Mouse (Mus musculus): ENCODE measurements around the gene Fgd3. TPM values are rescaled to one million over a fixed set of nuclear protein-coding genes. Genes with fewer than 3 reads are reported as not detected.

Gene Fgd3
- polyA plus RNA-seq, 1 experiment from 2014 or later = 0.83 TPM

GRCm38 (mm10) chr13:49248923-49249322, 71.2 kb downstream of the Fgd3 start:
- Histone ChIP-seq H3K27me3 (ENCODE audit: low read depth, poor library complexity, severe bottlenecking) (peaks cover 60% of the 10 kb centered on the region), H3K4me1 (peaks cover 17% of the 10 kb centered on the region), H3K27ac (no peak overlapping the region), H3K4me3 (no peak overlapping the region), H3K36me3 (no peaks in the 10 kb centered on the region), H3K9me3 (replicated peaks) (no peaks in the 10 kb centered on the region)
- no peak for DNase-seq (ENCODE audit: low spot score)
- WGBS = 74% methylated on average over 3 of the region's 3 CpGs

- peak within 1 kb of the TSS; percentile 54 for H3K4me3 ChIP-seq
- H3K36me3 ChIP-seq = no peaks in the 10 kb centered on the region
- DNase-seq (ENCODE audit: low spot score) = no peak
- peaks cover 60% of the 10 kb centered on the region for H3K27me3 ChIP-seq (ENCODE audit: low read depth, poor library complexity, severe bottlenecking)
- no peak within 1 kb of the TSS for H3K27ac ChIP-seq
- peaks cover 17% of the 10 kb centered on the region for H3K4me1 ChIP-seq
- no peaks in the 10 kb centered on the region for H3K9me3 ChIP-seq (replicated peaks)
- 22% methylated on average over 6 of the region's 8 CpGs for WGBS
Measured at GRCm38 (mm10) chr13:49248467-49248862, 71.6 kb downstream of the Fgd3 start, which contains the start of gene Susd3. TSS of gene Susd3 (minus strand) at chr13:49248706.

GRCm38 (mm10) chr13:49247740-49248466, 72.2 kb downstream of the Fgd3 start:
- Histone ChIP-seq H3K4me1 (peaks cover 17% of the 10 kb centered on the region), H3K27me3 (ENCODE audit: low read depth, poor library complexity, severe bottlenecking) (peaks cover 60% of the 10 kb centered on the region), H3K27ac (no peak overlapping the region), H3K9me3 (replicated peaks) (no peaks in the 10 kb centered on the region), H3K36me3 (no peaks in the 10 kb centered on the region), H3K4me3 (peak overlapping the region; percentile 54)
- 2% methylated on average over 58 of the region's 58 CpGs for WGBS
- peak; percentile 62 for DNase-seq (ENCODE audit: low spot score)

- H3K4me3 ChIP-seq = peak overlapping the region; percentile 54
- no peaks in the 10 kb centered on the region for H3K36me3 ChIP-seq
- peaks cover 17% of the 10 kb centered on the region for H3K4me1 ChIP-seq
- no peaks in the 10 kb centered on the region for H3K9me3 ChIP-seq (replicated peaks)
- H3K27ac ChIP-seq = no peak overlapping the region
- DNase-seq (ENCODE audit: low spot score) = no peak
- H3K27me3 ChIP-seq (ENCODE audit: low read depth, poor library complexity, severe bottlenecking) = peaks cover 60% of the 10 kb centered on the region
- 30% methylated on average over 12 of the region's 12 CpGs for WGBS
Measured at GRCm38 (mm10) chr13:49247232-49247739, 72.8 kb downstream of the Fgd3 start.

- Histone ChIP-seq H3K9me3 (replicated peaks) (no peaks in the 10 kb centered on the region), H3K4me3 (no peak overlapping the region), H3K27me3 (ENCODE audit: low read depth, poor library complexity, severe bottlenecking) (peaks cover 60% of the 10 kb centered on the region), H3K4me1 (peaks cover 17% of the 10 kb centered on the region), H3K36me3 (no peaks in the 10 kb centered on the region), H3K27ac (no peak overlapping the region)
- WGBS = 71% methylated on average over 2 of the region's 2 CpGs
- DNase-seq (ENCODE audit: low spot score) = no peak
Measured at GRCm38 (mm10) chr13:49246626-49247025, 73.5 kb downstream of the Fgd3 start.

GRCm38 (mm10) chr13:49246011-49246410, 74.1 kb downstream of the Fgd3 start:
- no peak overlapping the region for H3K27ac ChIP-seq
- WGBS = 78% methylated on average over 3 of the region's 3 CpGs
- H3K27me3 ChIP-seq (ENCODE audit: low read depth, poor library complexity, severe bottlenecking) = peaks cover 60% of the 10 kb centered on the region
- no peaks in the 10 kb centered on the region for H3K9me3 ChIP-seq (replicated peaks)
- no peaks in the 10 kb centered on the region for H3K36me3 ChIP-seq
- peaks cover 17% of the 10 kb centered on the region for H3K4me1 ChIP-seq
- no peak for DNase-seq (ENCODE audit: low spot score)
- H3K4me3 ChIP-seq = no peak overlapping the region

- Histone ChIP-seq H3K27ac (no peak overlapping the region), H3K27me3 (ENCODE audit: low read depth, poor library complexity, severe bottlenecking) (peaks cover 60% of the 10 kb centered on the region)
- 66% methylated on average over 4 of the region's 4 CpGs for WGBS
Measured at GRCm38 (mm10) chr13:49245251-49245650, 74.9 kb downstream of the Fgd3 start.

GRCm38 (mm10) chr13:49243492-49243891, 76.6 kb downstream of the Fgd3 start:
- H3K36me3 ChIP-seq = no peaks in the 10 kb centered on the region
- H3K4me3 ChIP-seq = no peak overlapping the region
- peaks cover 14% of the 10 kb centered on the region for H3K4me1 ChIP-seq
- H3K27me3 ChIP-seq (ENCODE audit: low read depth, poor library complexity, severe bottlenecking) = peaks cover 42% of the 10 kb centered on the region
- WGBS = 94% methylated on average over 2 of the region's 2 CpGs
- H3K27ac ChIP-seq = no peak overlapping the region
- DNase-seq (ENCODE audit: low spot score) = no peak
- H3K9me3 ChIP-seq (replicated peaks) = no peaks in the 10 kb centered on the region

More at GRCm38 (mm10) chr13:49245251-49245650, 74.9 kb downstream of the Fgd3 start:
- no peaks in the 10 kb centered on the region for H3K36me3 ChIP-seq
- no peaks in the 10 kb centered on the region for H3K9me3 ChIP-seq (replicated peaks)
- H3K4me3 ChIP-seq = no peak overlapping the region
- peaks cover 17% of the 10 kb centered on the region for H3K4me1 ChIP-seq
- no peak for DNase-seq (ENCODE audit: low spot score)

GRCm38 (mm10) chr13:49242321-49243065, 77.6 kb downstream of the Fgd3 start:
- WGBS = 70% methylated on average over 9 of the region's 9 CpGs
- H3K27me3 ChIP-seq (ENCODE audit: low read depth, poor library complexity, severe bottlenecking) = peaks cover 32% of the 10 kb centered on the region
- H3K36me3 ChIP-seq = no peaks in the 10 kb centered on the region
- no peaks in the 10 kb centered on the region for H3K9me3 ChIP-seq (replicated peaks)
- no peak for DNase-seq (ENCODE audit: low spot score)
- no peak overlapping the region for H3K4me3 ChIP-seq
- H3K4me1 ChIP-seq = peaks cover 4% of the 10 kb centered on the region
- H3K27ac ChIP-seq = no peak overlapping the region

GRCm38 (mm10) chr13:49238737-49239136, 81.4 kb downstream of the Fgd3 start:
- Histone ChIP-seq H3K27me3 (ENCODE audit: low read depth, poor library complexity, severe bottlenecking) (no peaks in the 10 kb centered on the region), H3K9me3 (replicated peaks) (no peaks in the 10 kb centered on the region), H3K4me3 (no peak overlapping the region), H3K36me3 (no peaks in the 10 kb centered on the region), H3K27ac (no peak overlapping the region), H3K4me1 (no peaks in the 10 kb centered on the region; the same call in 1 of the 2 replicates)
- no peak for DNase-seq (ENCODE audit: low spot score)
- 95% methylated on average over 8 of the region's 8 CpGs for WGBS

GRCm38 (mm10) chr13:49237617-49238016, 82.5 kb downstream of the Fgd3 start:
- Histone ChIP-seq H3K4me3 (no peak overlapping the region), H3K9me3 (replicated peaks) (no peaks in the 10 kb centered on the region), H3K36me3 (no peaks in the 10 kb centered on the region), H3K4me1 (no peaks in the 10 kb centered on the region; the same call in 1 of the 2 replicates), H3K27ac (no peak overlapping the region), H3K27me3 (ENCODE audit: low read depth, poor library complexity, severe bottlenecking) (no peaks in the 10 kb centered on the region)
- no peak for DNase-seq (ENCODE audit: low spot score)
- 89% methylated on average over 8 of the region's 8 CpGs for WGBS

- Histone ChIP-seq H3K27ac (no peak overlapping the region), H3K9me3 (replicated peaks) (no peaks in the 10 kb centered on the region), H3K4me3 (no peak overlapping the region), H3K4me1 (peaks cover 4% of the 10 kb centered on the region; the same call in 1 of the 2 replicates), H3K36me3 (no peaks in the 10 kb centered on the region), H3K27me3 (ENCODE audit: low read depth, poor library complexity, severe bottlenecking) (no peaks in the 10 kb centered on the region)
- WGBS = 95% methylated on average over 4 of the region's 4 CpGs
- no peak for DNase-seq (ENCODE audit: low spot score)
Measured at GRCm38 (mm10) chr13:49234711-49235110, 85.4 kb downstream of the Fgd3 start.
